Mouse (Mus musculus) ES-E14 (cell line): ENCODE measurements around the gene Lrrc26. TPM values are rescaled to one million over a fixed set of nuclear protein-coding genes. Genes with fewer than 3 reads are reported as not detected.

Experiments
- DNase-seq: peaks from one replicate; pipeline ENCODE4 v3.0.0-alpha.2; 2013; ENCODE audit warnings: low read depth, low spot score
- H3K27ac ChIP-seq: 2 replicates; pipeline ENCODE4 v1.5.1; 2012; ENCODE audit warnings: low read depth, mild to moderate bottlenecking, low read length, moderate library complexity, mixed read lengths; ENCODE audit not compliant: poor library complexity, insufficient read depth, severe bottlenecking
- H3K36me3 ChIP-seq: 2 replicates; pipeline ENCODE4 v1.6.1; 2012; ENCODE audit warnings: mild to moderate bottlenecking, low read length, moderate library complexity, mixed read lengths; ENCODE audit not compliant: control insufficient read depth, poor library complexity, insufficient read depth, severe bottlenecking
- H3K4me1 ChIP-seq, 2 experiments: fragments of 150-350 bp in 1 of 2; sonication (generic) in 1 of 2; 2 replicates each; pipeline ENCODE4 v1.6.1; 2012; ENCODE audit warnings: low read length in 2 of 2, mild to moderate bottlenecking in 1 of 2, mixed read lengths in 1 of 2; ENCODE audit not compliant: control insufficient read depth in 2 of 2, insufficient read depth in 2 of 2, poor library complexity in 1 of 2
- H3K4me3 ChIP-seq, 2 experiments: fragments of 150-350 bp in 1 of 2; sonication (generic) in 1 of 2; 2 replicates each; pipeline ENCODE4 v1.5.1; 2012; ENCODE audit warnings: low read length in 2 of 2, low read depth in 1 of 2, mild to moderate bottlenecking in 1 of 2, mixed read lengths in 1 of 2; ENCODE audit not compliant: insufficient read depth in 1 of 2, poor library complexity in 1 of 2, severe bottlenecking in 1 of 2
- H3K9ac ChIP-seq: 2 replicates; pipeline ENCODE4 v1.6.1; 2012; ENCODE audit warnings: low read depth, mild to moderate bottlenecking, low read length, mixed read lengths; ENCODE audit not compliant: poor library complexity, insufficient read depth, severe bottlenecking
- H3K9me3 ChIP-seq: fragments of 150-350 bp; sonication (generic); 2 replicates; pipeline ENCODE4 v1.6.1; 2012; ENCODE audit warnings: low read depth, mild to moderate bottlenecking, low read length; ENCODE audit not compliant: control insufficient read depth, insufficient read depth
- CHD2 ChIP-seq: IDR thresholded peaks from 2 replicates; pipeline ENCODE4 v1.6.1; 2014; ENCODE audit warnings: mild to moderate bottlenecking, low read depth, low read length, inconsistent platforms
- HCFC1 ChIP-seq: IDR thresholded peaks from 2 replicates; pipeline ENCODE4 v1.6.1; 2012; ENCODE audit warnings: low read length, inconsistent platforms, borderline replicate concordance; ENCODE audit not compliant: insufficient read depth
- MAFK ChIP-seq: IDR thresholded peaks from 2 replicates; pipeline ENCODE4 v1.6.1; 2014; ENCODE audit warnings: mild to moderate bottlenecking, low read depth, low read length, inconsistent platforms; ENCODE audit not compliant: insufficient read depth
- ZC3H11A ChIP-seq: IDR thresholded peaks from 2 replicates; pipeline ENCODE4 v1.6.1; 2012; ENCODE audit warnings: low read depth, mild to moderate bottlenecking, inconsistent platforms, low read length, borderline replicate concordance
- ZNF384 ChIP-seq: IDR thresholded peaks from 2 replicates; pipeline ENCODE4 v1.6.1; 2012; ENCODE audit warnings: low read depth, low read length, inconsistent platforms
- in situ Hi-C, 2 experiments: fragments of 600-800 bp; cut with MboI; formaldehyde crosslinking; loops; one replicate each; pipeline ENCODE4 v1.15.1; 2025; ENCODE audit warnings: low sequenced_read_pairs in 2 of 2, inconsistent platforms in 1 of 2; ENCODE audit not compliant: unreplicated experiment in 2 of 2
- total RNA-seq: library from RNA; depleted of rRNA; stranded (reverse); fragments of 300-350 nt; gene quantifications from 2 replicates; pipeline ENCODE4 v1.2.3, GENCODE M21; 2012

The Lrrc26 gene
- total RNA-seq, 1 experiment = not detected

DNA sequence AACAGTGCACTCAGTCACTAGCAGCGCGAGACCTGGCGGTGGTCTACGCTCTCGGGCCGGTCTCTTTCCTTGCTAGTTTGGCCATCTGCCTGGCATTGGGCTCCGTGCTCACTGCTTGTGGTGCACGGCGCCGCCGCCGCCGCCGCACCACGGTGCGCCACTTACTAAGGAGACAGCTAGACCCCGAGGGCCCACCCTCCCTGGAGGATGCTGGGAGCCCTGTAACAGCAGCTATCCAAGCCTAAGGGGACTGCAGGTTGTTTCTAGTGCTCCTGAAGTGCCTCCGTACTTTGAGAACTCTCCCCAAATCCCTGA is 1.1 kb downstream of the Lrrc26 start:
- Histone ChIP-seq H3K36me3 (no peaks in the 10 kb centered on the region), H3K9me3 (no peaks in the 10 kb centered on the region), H3K4me3 (peak overlapping the region; percentile 54 to 66), H3K4me1 (peaks cover 0 to 13% of the 10 kb centered on the region in 2 experiments; a peak in 1 of 4 replicates), H3K9ac (0 out of 2 replicates have a peak overlapping the region, but pooled peaks have one; percentile 18), H3K27ac (no peak overlapping the region)
- no peak for DNase-seq
- in situ Hi-C loops = no loop called here
- no peak for TF ChIP-seq ZNF384
- TF ChIP-seq CHD2 = no peak
- TF ChIP-seq ZC3H11A = no peak
- TF ChIP-seq MAFK = no peak
- no peak for TF ChIP-seq HCFC1

DNA sequence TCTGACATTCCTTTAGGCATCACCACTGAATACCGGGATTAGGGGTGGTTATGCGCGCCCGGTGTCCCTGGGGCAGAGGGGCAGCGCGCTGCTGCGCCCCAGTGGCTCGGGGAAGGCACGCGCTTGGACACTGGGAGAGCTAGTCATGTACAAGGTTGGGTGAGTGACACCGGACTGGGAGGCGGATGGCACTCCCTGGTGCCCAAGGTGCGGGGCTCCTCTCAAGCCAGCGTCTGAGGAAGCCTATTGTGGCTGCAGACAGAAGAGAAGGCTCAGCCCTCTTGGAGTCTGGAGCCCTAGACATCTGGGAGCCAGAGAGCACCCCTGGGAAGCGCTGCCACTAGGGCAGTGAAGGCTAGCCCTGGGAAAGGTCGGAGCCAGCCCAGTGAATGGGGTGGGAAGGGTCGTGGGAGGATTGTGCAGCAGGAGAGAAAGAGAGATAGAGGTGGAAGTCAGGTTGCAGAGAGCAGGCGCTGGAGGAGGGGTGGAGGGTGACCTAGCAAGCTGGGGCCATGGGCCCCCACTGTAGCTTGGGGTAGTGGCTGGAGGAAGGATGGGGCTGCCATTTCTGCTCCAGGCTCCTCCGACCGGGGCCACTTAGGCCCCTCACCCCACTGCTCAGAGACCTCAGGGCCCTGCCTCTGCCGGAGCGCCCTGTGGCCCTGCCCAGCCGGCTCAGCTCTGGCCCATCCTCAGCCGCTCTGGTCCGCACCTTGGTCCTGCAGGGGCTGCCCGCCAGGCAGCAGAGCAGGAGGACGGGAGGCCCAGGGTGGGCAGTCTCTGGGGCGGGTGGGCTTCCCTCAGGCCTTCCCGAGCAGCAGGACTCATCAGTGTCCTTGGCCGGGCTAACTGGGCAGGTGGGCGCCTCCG is 1.7 kb downstream of the Lrrc26 start:
- H3K9ac ChIP-seq = no peak overlapping the region
- in situ Hi-C loops = no loop called here
- TF ChIP-seq CHD2 (no peak), MAFK (no peak), ZC3H11A (no peak), HCFC1 (no peak), ZNF384 (no peak)

DNA sequence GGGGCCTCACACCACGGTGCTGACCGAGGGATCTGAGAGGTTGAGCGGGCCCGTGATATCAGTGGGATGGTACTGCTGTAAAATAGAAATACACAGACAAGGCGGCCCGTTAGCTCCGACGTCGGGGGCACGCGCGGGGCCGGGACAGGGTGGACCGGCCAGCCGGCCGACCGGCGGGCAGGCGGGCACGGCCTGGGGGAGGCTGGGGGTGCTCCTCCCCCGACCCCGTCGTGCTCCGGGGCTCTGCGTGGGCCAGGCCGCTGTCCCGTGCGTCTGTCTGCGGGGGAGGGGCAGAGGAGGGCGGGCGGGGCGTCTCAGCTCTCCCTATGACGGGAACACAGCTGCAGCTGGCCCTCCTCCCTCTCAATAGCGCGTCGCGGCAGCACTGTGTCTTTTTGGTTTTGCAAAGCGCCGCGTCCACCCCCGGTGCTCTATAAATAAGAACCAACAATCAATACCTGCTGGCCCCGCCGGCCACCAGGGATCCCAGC is 2.4 kb downstream of the Lrrc26 start:
- TF ChIP-seq ZC3H11A (no peak), CHD2 (no peak), HCFC1 (no peak), ZNF384 (no peak), MAFK (no peak)
- peaks cover 0 to 7% of the 10 kb centered on the region in 2 experiments; a peak in 1 of 4 replicates for H3K4me1 ChIP-seq
- DNase-seq = no peak
- H3K9me3 ChIP-seq = no peaks in the 10 kb centered on the region
- no peaks in the 10 kb centered on the region for H3K36me3 ChIP-seq
- H3K4me3 ChIP-seq = peak overlapping the region; percentile 40 to 50; a peak in 3 of 4 replicates
- no peak overlapping the region for H3K9ac ChIP-seq
- in situ Hi-C loops = no loop called here
- no peak overlapping the region for H3K27ac ChIP-seq

More for the DNA sequence above, 1.7 kb downstream of the Lrrc26 start:
- H3K27ac ChIP-seq = no peak overlapping the region
- no peaks in the 10 kb centered on the region for H3K9me3 ChIP-seq
- H3K4me3 ChIP-seq = peak overlapping the region; percentile 54 to 66; a peak in 3 of 4 replicates
- H3K4me1 ChIP-seq = peaks cover 0 to 13% of the 10 kb centered on the region in 2 experiments; a peak in 1 of 4 replicates
- DNase-seq = no peak
- H3K36me3 ChIP-seq = no peaks in the 10 kb centered on the region

DNA sequence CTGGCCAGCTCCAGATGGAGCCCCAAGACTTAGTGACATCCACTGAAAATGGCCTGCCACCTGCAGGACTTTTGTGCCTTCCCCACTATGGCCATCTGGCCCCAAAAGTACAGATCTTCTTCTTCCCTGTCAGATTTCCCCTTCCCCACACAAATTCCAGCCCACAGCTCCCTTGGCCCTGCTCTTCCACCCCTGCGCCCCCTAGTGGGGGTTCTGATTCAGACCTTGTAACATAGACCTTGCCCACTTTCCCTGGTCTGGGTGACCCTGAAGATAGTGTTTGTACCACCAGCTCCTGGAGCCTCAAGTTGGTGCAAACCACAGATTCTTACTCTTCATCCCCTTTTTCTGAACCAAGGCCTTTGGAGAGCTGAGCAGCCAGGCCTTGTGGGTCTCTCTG is 3.1 kb downstream of the Lrrc26 start:
- Histone ChIP-seq H3K27ac (no peak overlapping the region), H3K9me3 (no peaks in the 10 kb centered on the region), H3K4me1 (peaks cover 0 to 7% of the 10 kb centered on the region in 2 experiments; a peak in 1 of 4 replicates), H3K36me3 (peaks cover 2% of the 10 kb centered on the region; the same call in 1 of the 2 replicates), H3K9ac (no peak overlapping the region), H3K4me3 (no peak overlapping the region)
- TF ChIP-seq HCFC1 (no peak), ZC3H11A (no peak), MAFK (no peak), ZNF384 (no peak), CHD2 (no peak)
- DNase-seq = peak; percentile 81
- in situ Hi-C loops = no loop called here
